Mouse (Mus musculus): ENCODE measurements around the gene Tdp1.

- TF ChIP-seq CTCF (IDR thresholded peaks at IDR 0.05) (no peak), EP300 (IDR thresholded peaks at IDR 0.05) (no peak)
These were observed 95.2 kb downstream of the Tdp1 start for GRCm38 (mm10) chr12:99979541-99979940.
